Mouse (Mus musculus) B cell, adult 2 months (primary cell): ENCODE data around the gene Rasgrp4.
A peak's percentile ranks its signal among the peaks of the same experiment; 100 is the strongest.
"Not testable (repeated sequence)": the region's sequence is repeated elsewhere in the genome, so short reads cannot be mapped to it uniquely, and the experiment has no call there.

Experiments
- DNase-seq, 2 experiments: peaks; one replicate each; pipeline ENCODE4 v3.0.0; 2022

Rasgrp4 gene

DNA sequence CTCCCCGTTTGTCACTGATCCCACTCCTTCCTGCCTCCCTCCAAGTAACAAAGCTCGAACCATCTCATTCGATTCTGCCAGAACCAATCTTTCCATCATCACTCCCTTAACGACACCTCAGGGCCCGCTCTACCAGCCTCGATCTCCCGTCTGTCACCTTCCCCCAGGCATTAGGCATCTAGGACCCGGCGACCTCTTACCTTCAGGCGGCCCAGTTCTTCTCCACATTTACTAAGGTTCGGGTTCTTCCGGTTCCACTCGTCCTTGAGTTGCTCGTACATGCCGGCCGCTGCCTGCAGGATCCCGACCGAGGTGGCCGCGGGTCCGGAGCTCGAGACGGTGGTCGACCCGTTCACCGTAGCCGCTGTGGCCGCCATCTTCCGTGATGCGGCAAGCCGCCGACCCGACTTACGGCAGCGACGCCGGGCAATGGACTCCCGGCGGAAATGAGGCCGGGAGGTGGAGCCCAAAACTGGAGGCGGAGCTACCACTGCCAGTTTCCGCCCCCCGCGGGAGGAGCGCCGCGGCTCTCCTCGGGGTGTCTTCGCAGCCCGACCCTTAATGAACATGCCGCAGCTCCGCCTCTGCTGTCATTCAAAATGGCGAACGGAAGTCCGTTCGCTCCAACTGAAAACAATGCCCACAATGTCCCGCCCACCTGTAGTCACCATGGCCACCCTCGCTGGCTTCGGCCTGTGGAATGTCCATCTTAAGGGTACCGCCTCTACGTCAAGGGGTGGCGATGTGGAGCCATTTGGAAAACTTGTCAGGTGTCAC lies 45.6 kb downstream of the Rasgrp4 start, which contains the start of gene Psmd8:
Gene Psmd8, minus strand, starts transcription at position 625 of the 777 bp plus-strand sequence.
- DNase-seq: peak; percentile 98

DNA sequence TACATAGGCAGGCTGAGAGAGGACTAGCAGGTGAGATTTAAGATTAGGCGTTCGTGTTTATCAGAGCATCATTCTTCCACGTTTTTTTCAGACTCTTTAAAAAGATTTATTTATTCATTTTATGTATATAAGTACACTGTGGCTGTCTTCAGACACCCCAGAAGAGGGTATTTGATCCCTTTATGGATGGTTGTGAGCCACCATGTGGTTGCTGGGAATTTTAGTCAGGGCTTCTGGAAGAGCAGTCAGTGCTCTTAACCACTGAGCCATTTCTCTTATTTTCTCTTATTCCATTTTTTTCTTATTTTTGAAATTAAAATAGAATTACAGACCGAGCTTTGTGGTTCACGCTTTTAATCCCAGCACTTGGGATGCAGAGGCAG lies 46.2 kb downstream of the Rasgrp4 start:
- DNase-seq: no peak

GRCm38 (mm10) chr7:29181323-29181722 lies 46.7 kb downstream of the Rasgrp4 start:
- not testable (repeated sequence) for DNase-seq

- DNase-seq: not testable (repeated sequence)
Observed at GRCm38 (mm10) chr7:29194230-29194629, 59.6 kb downstream of the Rasgrp4 start.

DNA sequence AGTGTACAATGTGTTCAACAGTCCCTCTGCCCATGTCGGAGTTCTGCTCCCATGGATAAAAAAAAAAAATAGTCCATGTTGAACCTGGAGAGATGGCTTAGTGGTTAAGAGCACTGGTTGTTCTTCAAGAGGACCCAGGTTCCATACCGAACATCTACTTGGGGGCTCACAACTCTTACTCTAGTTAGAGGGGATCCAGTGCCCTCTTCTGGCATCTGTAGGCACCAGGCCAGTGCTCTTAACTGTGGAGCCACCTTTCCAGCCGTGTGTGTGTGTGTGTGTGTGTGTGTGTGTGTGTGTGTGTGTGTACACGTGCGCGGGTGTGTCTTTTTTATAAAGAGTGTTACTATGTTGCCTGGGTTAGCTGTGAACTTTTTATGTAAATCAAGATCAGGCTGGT lies 67.9 kb downstream of the Rasgrp4 start:
- no peak for DNase-seq
